8 mouse cellular contexts compared by ENCODE assay signal in genomic region chr2:27426855-27427457, GRCm38 (mm10). TPM values are rescaled to one million over a fixed set of nuclear protein-coding genes. Genes with fewer than 3 reads are reported as not detected.
DNase-seq lines count a peak whose midpoint lies in the region; ATAC-seq and TF ChIP-seq lines count a peak whose summit lies in the region.

Gene Vav2 (minus strand): TSS chr2:27427033.

- peak within 1 kb of the TSS; percentile 98 for H3K27ac ChIP-seq in hindbrain, embryonic 10.5 days

- H3K4me3 ChIP-seq in hindbrain, embryonic 10.5 days, result peak within 1 kb of the TSS; percentile 96

- under 1% methylated on average over 58 of the region's 58 CpGs for WGBS in hindbrain, embryonic 10.5 days

- no peak for DNase-seq in Patski (ENCODE audit: low read depth, low spot score)
- DNase-seq in cerebellum, adult 9-11 months, result peak; percentile 69
- peak; percentile 57 to 84 for DNase-seq in frontal cortex, adult 2 months (ENCODE audit: extremely low spot score in 1 of 2, low spot score in 1 of 2)
- DNase-seq in hindbrain, embryonic 10.5 days (ENCODE audit: low spot score), result peak; percentile 94
- peak; percentile 68 to 82 for DNase-seq in layer of hippocampus, postnatal 14 days (ENCODE audit: low spot score in 2 of 2)
- peak; percentile 93 for DNase-seq in lung, postnatal 14 days
- peak; percentile 94 for DNase-seq in ovary, postnatal 36 days (ENCODE audit: low spot score)
- peak; percentile 98 for DNase-seq in thymus, postnatal 14 days

- H3K27me3 ChIP-seq in Patski, result no peaks in the 10 kb centered on the region
- H3K27me3 ChIP-seq in hindbrain, embryonic 10.5 days (ENCODE audit: insufficient read depth, poor library complexity, severe bottlenecking), result no peaks in the 10 kb centered on the region

- peaks cover 58% of the 10 kb centered on the region for H3K4me1 ChIP-seq in hindbrain, embryonic 10.5 days (replicated peaks)

- peaks cover 11% of the 10 kb centered on the region for H3K36me3 ChIP-seq in hindbrain, embryonic 10.5 days

- TF ChIP-seq CTCF in Patski (IDR thresholded peaks at IDR 0.05), result no peak

- POLR2A ChIA-PET in Patski (lab: Charles Lee), result interaction anchor here (0.5 to 1.8 kb wide), 4 partner anchors 36 to 146 kb away, joined by 4 to 6 read pairs (median 5); no protein-coding TSS in a partner anchor

- ATAC-seq in Patski, result peak; percentile 72

- in situ Hi-C loops in Patski (cut with MboI; ENCODE audit: low pct_unique_long_range_greater_than_20kb), result loop anchor here (5.0 to 25.0 kb wide), 2 partner anchors 140 to 390 kb away; partner anchors contain the start of gene Slc2a6

- H3K9me3 ChIP-seq in hindbrain, embryonic 10.5 days, result no peaks in the 10 kb centered on the region

- CTCF ChIA-PET in Patski (lab: Charles Lee), result interaction anchor here (0.9 to 3.3 kb wide), 8 partner anchors 13 to 159 kb away, joined by 3 to 42 read pairs (median 8); no protein-coding TSS in a partner anchor

RNA-seq across cellular contexts. Expression of gene Vav2, which starts in this region (rescaled TPM):
- polyA plus RNA-seq in Patski (2021), result 36.7 TPM
- polyA plus RNA-seq in frontal cortex, adult 2 months (2012; rRNA removed), result 18.7 and 19.2 TPM in 2 replicates
- 13.6 and 16.9 TPM in 2 replicates for polyA plus RNA-seq in hindbrain, embryonic 10.5 days (2016; fragmentation: Nextera tagmentation; extraction: Ambion mirVana)
- total RNA-seq in layer of hippocampus, postnatal 14 days (2021), result 10 to 100 TPM; 19.5 to 21.8 TPM
